Mouse (Mus musculus) gastrocnemius, adult 2 months (tissue): ENCODE results near the gene Slc6a1. TPM values are rescaled to one million over a fixed set of nuclear protein-coding genes. Genes with fewer than 3 reads are reported as not detected.

Experiments
- DNase-seq: peaks from one replicate; pipeline ENCODE4 v3.0.0; 2022
- H3K27ac ChIP-seq: fragments of 200-600 bp; 2 replicates; pipeline ENCODE4 v1.8.1; 2022; ENCODE audit warnings: mild to moderate bottlenecking
- H3K4me3 ChIP-seq: fragments of 200-600 bp; 2 replicates; pipeline ENCODE4 v1.8.1; 2022; ENCODE audit warnings: mild to moderate bottlenecking, moderate library complexity
- CTCF ChIP-seq: fragments of 200-600 bp; IDR thresholded peaks from 2 replicates; pipeline ENCODE4 v1.8.1; 2022; ENCODE audit warnings: antibody characterized with exemption, mild to moderate bottlenecking, moderate library complexity
- intact Hi-C: fragments of 180-260 bp; cut with DNase I; formaldehyde crosslinking; loops from one replicate; pipeline ENCODE4 v1.15.1; 2025
- long read RNA-seq, 2 experiments: library from polyadenylated mRNA; stranded (forward); transcript quantifications; one replicate each; pipeline ENCODE4 v2.0.0; 2021
- total RNA-seq, 2 experiments: library from RNA; stranded (reverse); gene quantifications; 2 replicates each; pipeline ENCODE4 v1.2.3; 2021

The Slc6a1 gene
- total RNA-seq: under 1 TPM in 1 of 2 experiments, not detected in 1; 0.10 TPM
- long read RNA-seq, experiment 1: 0 reads
- long read RNA-seq, experiment 2: 0 reads

DNA sequence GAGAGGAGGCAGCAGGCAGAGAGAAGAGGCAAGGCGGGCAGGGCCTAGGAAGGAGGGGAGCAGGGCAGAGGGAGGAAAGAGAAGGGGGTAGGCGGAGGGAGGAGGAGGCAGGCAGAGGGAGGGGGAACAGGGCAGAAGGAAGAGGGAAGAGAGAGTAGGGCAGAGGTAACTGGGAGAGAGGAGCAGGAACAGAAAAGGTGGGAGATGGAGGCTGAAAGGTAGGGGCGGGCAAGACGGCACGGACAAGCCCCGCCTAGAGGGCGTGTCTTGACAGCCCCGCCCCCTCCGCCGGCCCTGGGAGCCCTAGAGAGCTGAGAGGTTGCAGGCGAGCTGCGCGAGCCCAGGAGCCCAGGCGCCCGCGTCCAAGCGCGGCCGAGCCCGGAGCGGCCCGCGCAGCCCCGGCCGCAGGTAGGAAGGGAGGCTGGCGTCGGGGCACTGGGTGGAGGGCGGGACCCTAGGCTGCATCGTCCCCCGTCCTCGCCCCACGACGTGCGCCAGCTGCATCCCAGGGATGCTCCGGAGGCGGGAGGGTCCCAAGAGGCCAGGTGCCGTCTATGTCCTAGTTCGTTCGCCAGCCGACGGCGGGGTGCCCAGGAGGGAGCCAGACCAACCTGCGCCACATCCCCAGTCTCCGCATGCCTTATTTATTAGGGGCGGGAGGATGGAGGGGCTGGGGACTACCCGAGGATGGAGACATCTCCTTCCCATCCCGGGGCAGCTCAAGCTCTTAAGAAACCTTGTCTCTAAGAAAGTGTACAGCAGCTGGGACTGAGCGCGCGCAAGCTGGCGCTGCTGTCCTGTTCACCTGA, at the start of gene Slc6a1:
TSS of gene Slc6a1 (plus strand) at position 167 of the 809 bp plus-strand sequence.
- intact Hi-C loops: no loop called here
- DNase-seq: peak; percentile 60
- TF ChIP-seq CTCF: no peak
- H3K4me3 ChIP-seq: peak within 1 kb of the TSS; percentile 45
- H3K27ac ChIP-seq: no peak within 1 kb of the TSS

DNA sequence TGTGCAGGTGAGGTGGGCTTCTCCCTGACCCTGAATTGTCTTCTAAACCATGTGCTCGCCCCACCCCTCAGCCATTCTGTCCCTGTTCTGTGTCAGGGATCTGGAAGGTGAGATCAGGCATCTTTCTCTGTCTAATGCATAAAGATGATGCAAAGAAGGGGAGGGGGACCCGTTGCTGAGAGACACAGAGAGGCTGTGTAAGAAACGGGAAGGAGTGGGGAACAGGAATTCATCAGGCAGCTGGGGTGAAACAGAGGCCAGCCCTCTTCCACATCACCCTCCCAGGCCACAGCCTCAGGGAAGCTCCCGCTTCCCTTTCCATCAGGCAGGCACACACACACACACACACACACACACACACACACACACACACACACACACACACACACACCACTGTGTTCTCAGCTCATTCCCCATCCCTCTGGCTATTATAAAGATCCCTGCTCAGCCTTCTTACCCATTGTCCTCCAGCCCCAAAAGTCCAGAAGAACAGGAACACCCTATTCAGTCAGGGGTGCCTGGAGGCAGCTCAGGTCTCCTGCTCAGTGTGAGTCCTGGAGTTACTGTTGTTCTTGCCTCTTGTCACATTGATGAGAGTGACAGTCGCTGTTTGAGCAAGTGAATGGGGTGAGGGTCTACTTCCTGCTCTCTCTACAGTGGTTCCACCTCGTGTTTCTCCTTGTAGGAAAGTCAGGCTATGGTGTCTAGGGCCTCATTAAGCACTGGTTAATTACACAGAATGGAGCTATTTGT, 43.4 kb upstream of the Slc6a1 start:
- TF ChIP-seq CTCF: no peak
- no peak overlapping the region for H3K27ac ChIP-seq
- intact Hi-C loops: no loop called here
- H3K4me3 ChIP-seq: no peak overlapping the region
- DNase-seq: no peak

DNA sequence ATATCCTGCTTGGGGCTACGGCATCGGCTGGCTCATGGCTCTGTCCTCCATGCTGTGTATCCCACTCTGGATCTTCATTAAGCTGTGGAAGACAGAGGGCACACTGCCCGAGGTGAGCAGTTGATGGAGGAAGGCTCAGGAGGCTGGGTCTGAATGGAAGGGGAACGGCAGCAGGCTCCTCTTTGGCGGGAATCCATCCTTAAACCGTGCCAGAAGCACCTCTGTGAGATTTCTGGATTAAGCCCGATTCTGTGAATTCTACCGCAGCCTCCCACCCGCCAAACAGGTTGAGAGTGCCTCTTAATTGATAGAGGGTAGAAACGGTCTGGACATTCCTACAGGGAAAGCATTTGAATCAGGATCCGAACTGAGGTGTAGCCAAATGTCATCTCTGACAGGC, 36.8 kb upstream of the Slc6a1 start:
- Histone ChIP-seq H3K27ac (no peak overlapping the region), H3K4me3 (no peak overlapping the region)
- TF ChIP-seq CTCF: no peak
- DNase-seq: no peak
- intact Hi-C loops: no loop called here

DNA sequence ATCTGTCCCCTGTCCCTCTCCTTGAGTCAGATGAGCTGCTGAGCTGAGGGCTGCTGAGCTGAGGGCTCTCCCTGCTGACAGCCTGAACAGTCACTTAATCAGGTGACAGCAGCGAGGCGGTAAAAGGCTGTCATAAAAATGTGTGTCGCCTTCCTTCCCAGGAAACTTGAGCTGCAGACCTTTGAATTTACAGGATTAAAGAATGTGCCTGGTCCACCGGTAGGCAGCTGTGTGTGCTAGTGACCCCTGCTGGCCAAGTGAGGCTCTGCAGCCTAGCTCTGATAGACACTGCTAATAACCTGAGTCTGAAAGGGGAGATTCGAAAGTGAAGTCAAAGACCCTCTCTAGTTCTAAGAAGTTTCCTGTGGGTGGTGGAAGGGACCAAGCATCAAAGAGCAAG, 32.1 kb upstream of the Slc6a1 start:
- intact Hi-C loops: loop anchor here (1.0 to 10.0 kb wide), 2 partner anchors 161 to 486 kb away; no protein-coding TSS in a partner anchor

DNA sequence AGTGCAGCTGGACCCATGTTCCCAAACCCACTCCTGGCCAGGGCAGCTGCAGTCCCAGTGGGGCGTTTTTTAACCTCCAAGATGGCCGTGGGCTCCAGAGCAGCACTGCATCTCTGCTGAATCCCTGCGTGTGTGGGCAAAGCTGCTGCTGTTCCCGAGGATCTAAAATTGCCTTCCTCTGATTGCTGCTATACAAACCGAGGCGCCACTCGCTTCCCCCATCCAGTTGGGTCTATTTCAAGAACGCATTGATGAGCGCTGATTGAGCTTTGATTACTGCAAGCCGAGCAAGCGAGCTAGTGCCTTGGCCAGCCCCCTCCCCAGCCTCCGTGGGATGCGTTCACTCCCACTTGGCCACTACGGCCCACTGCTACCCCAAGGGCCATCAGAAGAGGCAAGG, 27.5 kb upstream of the Slc6a1 start:
- Histone ChIP-seq H3K4me3 (no peak overlapping the region), H3K27ac (no peak overlapping the region)
- no peak for TF ChIP-seq CTCF
- intact Hi-C loops: loop anchor here (10.0 kb wide), 1 partner anchor 490 kb away; no protein-coding TSS in a partner anchor
- no peak for DNase-seq

More for the DNA sequence above, 32.1 kb upstream of the Slc6a1 start:
- no peak overlapping the region for H3K4me3 ChIP-seq
- no peak overlapping the region for H3K27ac ChIP-seq
- TF ChIP-seq CTCF: no peak; the same call in 1 of the 2 replicates
- peak; percentile 63 for DNase-seq

DNA sequence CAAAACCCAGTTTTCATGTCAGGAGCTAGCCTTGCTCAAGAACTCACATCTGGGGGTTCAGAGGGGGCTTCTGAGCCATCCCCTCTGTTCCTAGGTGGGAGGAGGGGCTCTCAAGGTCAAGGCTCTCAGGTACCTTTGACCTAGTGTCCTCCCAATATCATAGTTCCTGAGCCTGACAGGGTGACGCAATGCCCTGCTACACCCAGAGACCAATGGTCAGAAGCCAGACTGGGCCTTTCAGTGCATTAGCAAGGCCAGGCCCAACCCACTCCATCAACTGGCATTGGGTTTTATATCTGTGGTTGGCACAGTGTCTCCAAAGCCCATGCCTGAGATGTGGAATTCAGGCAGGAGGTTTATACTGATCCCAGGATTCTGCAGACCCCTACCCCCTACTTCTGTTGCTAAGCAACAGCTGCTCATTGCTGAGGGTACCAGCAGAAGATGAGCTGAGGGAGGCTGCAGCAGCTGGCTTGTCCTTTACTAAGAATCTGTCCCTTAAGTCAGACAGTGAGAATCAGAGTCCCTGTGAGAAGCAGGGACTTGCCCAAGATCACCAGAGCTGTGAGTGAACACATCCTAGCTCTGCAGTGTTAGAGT, 24.6 kb upstream of the Slc6a1 start:
- no peak overlapping the region for H3K4me3 ChIP-seq
- no peak for TF ChIP-seq CTCF
- intact Hi-C loops: loop anchor here (10.0 kb wide), 1 partner anchor 493 kb away; no protein-coding TSS in a partner anchor
- no peak for DNase-seq
- no peak overlapping the region for H3K27ac ChIP-seq

DNA sequence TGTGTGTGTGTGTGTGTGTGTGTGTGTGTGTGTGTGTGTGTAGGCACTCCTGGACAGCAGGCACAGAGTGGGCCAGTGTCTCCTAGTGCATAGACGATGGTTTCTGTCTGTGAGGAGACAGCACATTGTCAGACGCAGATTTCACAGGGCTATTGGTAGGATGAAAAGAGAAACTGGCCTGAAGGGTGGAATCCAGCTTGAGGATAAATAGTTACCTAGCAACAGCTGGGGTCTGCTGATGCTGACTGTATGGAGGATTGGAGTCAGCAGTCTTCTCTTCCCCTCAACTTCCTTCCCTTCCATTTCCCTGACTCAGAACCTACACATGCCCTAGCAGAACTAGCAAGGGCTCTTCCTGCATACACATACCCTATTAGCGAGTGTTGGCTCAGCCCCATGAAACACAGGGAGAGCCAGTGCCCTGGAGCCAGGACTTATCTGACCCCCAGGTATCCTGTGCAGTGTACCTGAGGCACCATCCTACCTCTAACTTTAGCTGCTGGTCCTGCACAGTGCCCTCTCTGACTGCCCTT, 23.7 kb upstream of the Slc6a1 start:
- Histone ChIP-seq H3K4me3 (no peak overlapping the region), H3K27ac (no peak overlapping the region)
- no peak for DNase-seq
- intact Hi-C loops: loop anchor here (10.0 kb wide), 1 partner anchor 494 kb away; no protein-coding TSS in a partner anchor
- no peak for TF ChIP-seq CTCF

DNA sequence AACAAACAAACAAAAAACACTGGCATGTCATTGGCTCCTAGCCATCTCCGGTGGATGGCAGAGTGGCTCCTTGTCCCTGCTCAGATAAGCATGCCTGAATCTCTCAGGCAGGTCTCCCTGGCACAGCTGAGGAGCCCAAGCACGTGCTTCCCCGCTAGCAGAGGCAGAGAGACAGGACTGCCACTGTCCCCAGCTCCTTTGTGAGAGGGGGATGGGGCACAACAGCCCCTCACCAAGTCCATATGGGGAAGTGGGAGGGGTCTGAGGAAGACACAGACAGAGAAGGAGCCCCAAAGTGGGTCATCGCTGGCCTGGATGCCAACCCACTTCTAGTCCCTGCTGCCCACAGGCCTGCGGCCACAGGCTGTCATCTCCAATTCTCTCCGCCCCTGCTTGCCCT, 20.8 kb upstream of the Slc6a1 start:
- Histone ChIP-seq H3K4me3 (no peak overlapping the region), H3K27ac (no peak overlapping the region)
- intact Hi-C loops: no loop called here
- no peak for TF ChIP-seq CTCF
- DNase-seq: no peak

DNA sequence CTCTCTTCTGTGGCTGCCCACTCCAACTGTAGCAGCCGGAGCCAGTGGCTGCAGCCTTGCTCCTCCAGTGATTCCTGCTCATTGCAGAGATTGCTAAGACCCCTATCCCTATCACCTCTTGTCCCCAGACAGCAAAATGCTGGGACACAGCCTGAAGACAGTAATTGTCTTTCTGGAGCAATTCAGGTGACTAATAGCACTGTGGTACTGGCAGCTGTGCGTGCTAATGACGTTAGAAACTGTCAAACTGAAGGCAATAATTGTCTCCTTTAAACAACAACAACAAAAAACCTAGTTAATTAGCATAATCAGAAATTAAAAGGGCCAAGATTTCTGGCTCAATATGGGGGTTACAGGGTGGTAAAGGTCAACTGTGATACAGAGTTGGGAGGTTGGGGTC, 18.4 kb upstream of the Slc6a1 start:
- H3K27ac ChIP-seq: no peak overlapping the region
- no peak for TF ChIP-seq CTCF
- intact Hi-C loops: no loop called here
- H3K4me3 ChIP-seq: no peak overlapping the region
- no peak for DNase-seq

DNA sequence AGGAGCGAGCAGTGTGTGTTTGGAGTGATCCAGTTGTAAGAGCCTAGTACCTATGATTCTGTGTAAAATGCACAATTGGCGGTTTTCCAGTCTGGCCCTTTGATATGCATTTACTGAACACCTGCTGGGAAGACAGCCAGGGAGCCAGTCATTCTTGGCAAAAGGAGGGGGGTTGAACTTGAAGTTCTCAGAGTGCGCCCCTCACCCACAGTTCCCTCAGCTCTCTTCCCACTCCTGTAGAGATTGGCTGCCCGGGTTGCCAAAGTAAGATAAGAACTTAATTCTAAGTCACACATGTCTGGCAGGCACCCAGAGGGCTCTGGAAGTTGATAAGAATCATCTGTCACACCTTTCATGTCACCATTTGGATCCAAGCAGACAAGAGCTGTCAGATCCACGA, 18.0 kb upstream of the Slc6a1 start:
- DNase-seq: no peak
- intact Hi-C loops: no loop called here
- H3K27ac ChIP-seq: no peak overlapping the region
- H3K4me3 ChIP-seq: no peak overlapping the region
- TF ChIP-seq CTCF: no peak

DNA sequence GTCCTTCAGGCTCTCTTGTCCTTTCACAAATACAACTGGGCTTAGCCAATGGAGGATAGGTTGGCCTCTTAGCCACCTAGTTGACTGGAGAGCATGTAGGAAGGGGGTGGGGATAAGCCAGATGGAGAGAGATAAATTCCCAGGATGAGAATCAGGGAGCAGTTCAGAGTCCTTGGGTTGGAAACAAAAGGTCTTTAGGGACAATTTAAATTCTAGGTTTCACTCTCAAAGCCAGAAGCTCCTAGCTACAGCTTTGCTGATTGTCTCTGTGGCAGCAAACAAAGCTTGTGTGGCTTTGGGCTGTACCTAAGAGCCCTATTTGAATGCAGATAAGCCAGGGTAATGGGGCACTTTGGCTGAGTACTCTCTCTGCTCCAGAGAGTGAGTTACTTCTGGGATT, 16.2 kb upstream of the Slc6a1 start:
- intact Hi-C loops: no loop called here
- no peak for DNase-seq
- Histone ChIP-seq H3K4me3 (no peak overlapping the region), H3K27ac (no peak overlapping the region)
- no peak for TF ChIP-seq CTCF

DNA sequence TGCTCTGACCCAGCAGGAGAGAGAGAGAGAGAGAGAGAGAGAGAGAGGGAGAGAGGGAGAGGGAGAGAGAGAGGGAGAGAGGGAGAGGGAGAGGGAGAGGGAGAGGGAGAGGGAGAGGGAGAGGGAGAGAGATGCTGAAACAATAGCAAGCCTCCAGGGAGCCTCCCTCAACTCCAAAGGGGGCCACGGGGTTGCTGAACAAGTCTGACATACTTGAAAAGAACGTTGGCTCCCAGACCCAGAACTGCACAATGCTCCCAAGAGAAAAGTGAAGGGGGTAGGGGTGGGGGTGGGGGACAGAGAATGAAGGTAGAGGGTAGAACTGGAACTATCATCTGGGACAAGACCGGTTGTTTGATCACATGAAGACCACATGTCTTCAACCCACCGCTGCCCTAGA, 14.5 kb upstream of the Slc6a1 start:
- no peak for TF ChIP-seq CTCF
- no peak for DNase-seq
- H3K4me3 ChIP-seq: no peak overlapping the region
- intact Hi-C loops: no loop called here
- H3K27ac ChIP-seq: no peak overlapping the region

DNA sequence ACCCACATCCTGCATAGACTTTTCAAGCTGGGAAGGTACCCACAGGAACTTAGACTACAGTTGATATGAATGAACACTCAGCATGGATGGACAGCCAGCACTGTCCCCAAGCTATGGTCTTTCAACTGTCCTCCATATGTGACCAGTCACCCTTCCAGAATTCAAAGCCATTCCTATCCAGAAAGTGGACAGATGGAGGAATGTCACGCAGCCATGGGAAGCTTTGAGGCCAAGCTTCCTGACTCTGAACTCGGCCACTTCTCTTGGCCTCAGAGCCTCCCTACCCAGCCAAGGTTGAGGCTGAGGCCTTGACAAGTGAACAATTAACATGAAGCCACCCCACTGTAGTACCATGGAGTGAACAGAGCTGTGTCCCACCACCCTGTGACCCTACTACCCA, 12.8 kb upstream of the Slc6a1 start:
- no peak for TF ChIP-seq CTCF
- Histone ChIP-seq H3K27ac (no peak overlapping the region), H3K4me3 (no peak overlapping the region)
- intact Hi-C loops: no loop called here
- DNase-seq: no peak
